Mouse (Mus musculus) urinary bladder, postnatal 14 days (tissue): ENCODE measurements at regions not wholly inside any gene's neighbourhood (a gene's known extent, or its start where the extent isn't known, plus 50 kb on each side); places are given as distances from the start of the nearest gene placed in this dataset.
A peak's percentile ranks its signal among the peaks of the same experiment; 100 is the strongest.

ENCODE experiments used
- DNase-seq: peaks from one replicate; pipeline ENCODE4 v3.0.0; 2021; ENCODE audit warnings: low spot score

- DNase-seq: no peak
Observed at GRCm38 (mm10) chr5:15773839-15774238, 59.8 kb upstream of the Speer4c start.

GRCm38 (mm10) chr5:15774567-15774966 lies 60.5 kb upstream of the Speer4c start:
- DNase-seq: no peak

- DNase-seq: no peak
Observed at GRCm38 (mm10) chr5:15776106-15776505, 62.0 kb upstream of the Speer4c start.

GRCm38 (mm10) chr5:15803583-15803982 lies 89.5 kb upstream of the Speer4c start:
- DNase-seq: peak; percentile 18

GRCm38 (mm10) chr5:15816864-15817263 lies 102.8 kb upstream of the Speer4c start:
- no peak for DNase-seq

- DNase-seq: no peak
Observed at GRCm38 (mm10) chr5:15817366-15817765, 103.3 kb upstream of the Speer4c start.

GRCm38 (mm10) chr5:15822989-15823388 lies 108.9 kb upstream of the Speer4c start:
- DNase-seq: no peak

- DNase-seq: no peak
Observed at GRCm38 (mm10) chr5:15831527-15831926, 103.0 kb upstream of the Cacna2d1 start.

- no peak for DNase-seq
Observed at GRCm38 (mm10) chr5:15832338-15832737, 102.2 kb upstream of the Cacna2d1 start.

GRCm38 (mm10) chr5:15838108-15838972 lies 96.2 kb upstream of the Cacna2d1 start:
- peak; percentile 76 for DNase-seq

GRCm38 (mm10) chr5:15846790-15847189 lies 87.7 kb upstream of the Cacna2d1 start:
- no peak for DNase-seq

GRCm38 (mm10) chr5:15849520-15849919 lies 85.0 kb upstream of the Cacna2d1 start:
- no peak for DNase-seq

GRCm38 (mm10) chr5:15850126-15850801 lies 84.2 kb upstream of the Cacna2d1 start:
- DNase-seq: no peak

- no peak for DNase-seq
Observed at GRCm38 (mm10) chr5:15854752-15855151, 79.7 kb upstream of the Cacna2d1 start.

GRCm38 (mm10) chr5:15857034-15857433 lies 77.5 kb upstream of the Cacna2d1 start:
- DNase-seq: no peak

- DNase-seq: no peak
Observed at GRCm38 (mm10) chr5:15874065-15874464, 60.4 kb upstream of the Cacna2d1 start.

GRCm38 (mm10) chr5:15883004-15883403 lies 51.5 kb upstream of the Cacna2d1 start:
- no peak for DNase-seq
